Mouse (Mus musculus): Measurements from ENCODE around the gene Aif1.

Gene Aif1

GRCm38 (mm10) chr17:35175968-35176367 is at the start of gene Aif1:
Gene Aif1, minus strand, starts transcription at chr17:35176068.
- no peak for DNase-seq (ENCODE audit: low read depth)

DNA sequence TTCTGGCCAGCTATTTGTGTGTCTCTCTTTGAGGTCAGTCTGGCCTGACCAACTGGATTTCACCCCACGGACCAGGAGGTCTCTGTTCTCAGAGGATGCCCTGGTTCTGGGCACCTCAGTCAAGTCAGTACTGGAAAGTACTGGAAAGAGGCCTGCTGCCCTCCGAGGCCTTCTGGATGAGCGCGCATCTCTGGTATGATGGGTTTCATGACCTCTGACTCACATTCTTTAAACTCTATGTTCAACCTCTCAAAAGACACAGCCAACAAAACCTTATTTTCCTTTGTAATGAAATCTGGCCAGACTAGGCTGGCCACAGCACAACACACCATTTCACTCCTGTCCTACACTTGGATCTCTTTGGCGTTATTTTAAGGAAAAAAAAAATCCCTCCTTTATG is 49.6 kb upstream of the Aif1 start:
- DNase-seq (ENCODE audit: low read depth): peak; percentile 40

GRCm38 (mm10) chr17:35224641-35225040 is 48.8 kb upstream of the Aif1 start:
- DNase-seq (ENCODE audit: low read depth): no peak

DNA sequence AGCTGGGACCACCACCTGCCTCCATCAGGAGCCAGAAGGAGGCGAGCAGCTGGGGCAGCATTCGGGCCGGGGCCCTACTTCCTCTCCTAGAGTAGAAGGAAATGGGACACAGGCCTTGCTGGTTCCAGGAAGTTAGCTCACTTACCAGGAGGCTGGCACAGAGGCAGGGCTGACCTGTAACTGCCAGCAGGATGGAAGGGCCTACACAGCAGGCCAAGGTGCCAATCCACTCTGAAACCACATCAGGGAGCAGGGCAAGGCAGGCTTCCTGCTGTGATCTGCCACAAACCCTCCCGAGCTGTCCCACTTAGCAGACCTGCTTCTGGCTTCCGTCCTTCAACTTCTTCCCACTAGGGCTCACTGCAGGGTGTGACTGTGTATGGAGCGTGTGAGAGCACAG is 46.4 kb upstream of the Aif1 start:
- DNase-seq (ENCODE audit: low read depth): no peak

DNA sequence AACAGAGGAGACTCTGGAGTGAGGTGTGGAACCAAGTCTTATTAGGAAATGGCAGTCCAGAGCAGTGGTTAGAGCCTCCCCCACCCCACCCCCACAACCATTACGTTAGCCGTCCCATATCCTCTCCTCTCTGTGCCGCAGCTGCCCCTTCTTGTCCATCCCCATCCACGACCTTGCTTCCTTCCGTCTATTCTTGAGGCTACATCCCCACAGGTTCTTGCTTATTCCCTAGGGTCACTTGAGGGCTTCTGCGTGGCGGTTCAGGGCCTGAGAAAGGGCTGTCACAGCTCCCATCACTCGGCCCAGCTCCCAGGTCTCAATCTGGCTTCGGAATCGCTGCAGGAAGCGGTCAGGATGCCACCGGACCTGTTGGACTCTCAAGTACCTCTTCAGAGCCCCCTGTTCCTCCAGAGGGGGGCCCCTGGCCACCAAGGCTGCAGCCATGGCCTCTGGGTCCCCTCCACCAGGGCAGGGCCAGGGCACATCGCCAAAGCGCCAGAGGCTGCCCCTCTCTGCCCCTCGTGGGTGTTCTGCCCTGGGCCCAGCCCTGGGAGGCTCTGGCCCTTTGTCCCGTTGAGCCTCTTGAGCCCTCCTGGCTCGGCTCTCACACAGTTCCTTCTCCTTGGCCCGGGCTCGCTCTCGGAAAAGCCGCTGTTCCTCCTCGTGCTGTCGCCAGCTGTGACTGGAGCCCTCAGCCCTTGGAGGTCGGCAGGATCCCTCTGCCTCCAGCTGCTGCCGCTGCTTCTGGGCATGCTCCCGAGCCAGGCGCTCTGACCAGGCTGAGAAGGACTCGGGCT is 44.5 kb upstream of the Aif1 start, which contains the start of gene Gm16181:
TSS of gene Gm16181 (plus strand) at position 679 of the 797 bp plus-strand sequence.
- DNase-seq (ENCODE audit: low read depth): no peak

GRCm38 (mm10) chr17:35219601-35220041 is 43.8 kb upstream of the Aif1 start:
- DNase-seq (ENCODE audit: low read depth): no peak

DNA sequence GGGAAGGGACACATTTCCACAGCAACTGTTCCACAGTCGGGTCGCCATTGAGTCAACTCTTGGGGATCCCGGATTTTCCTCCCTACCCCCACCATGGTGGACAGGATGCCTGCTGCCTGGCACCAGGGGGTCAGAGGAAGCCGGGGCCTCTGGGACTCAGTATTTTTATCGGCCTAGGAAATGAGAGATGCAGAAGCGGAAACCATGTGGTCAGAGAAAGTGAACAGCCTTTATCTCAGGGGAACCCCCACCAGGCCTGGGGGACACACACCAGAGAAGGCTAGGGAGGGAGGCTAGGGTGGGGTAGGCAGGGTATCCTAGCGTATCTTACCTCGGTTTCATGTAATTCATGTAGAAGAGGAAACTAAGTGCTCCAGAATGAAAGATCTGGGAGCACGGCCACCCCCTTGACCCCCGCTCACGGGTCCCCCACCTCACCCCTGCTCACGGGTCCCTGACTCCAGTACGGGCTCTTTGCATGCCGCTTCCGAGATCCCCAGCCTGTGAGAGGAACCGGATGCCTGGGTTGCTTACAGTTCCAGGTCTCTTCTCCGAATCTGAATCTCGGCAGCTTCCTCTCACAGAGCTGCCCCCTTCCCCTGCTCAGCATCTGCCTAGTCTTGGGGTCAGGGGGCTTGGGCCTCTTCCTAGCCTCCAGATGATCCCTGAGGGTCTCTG is 42.8 kb upstream of the Aif1 start:
- no peak for DNase-seq (ENCODE audit: low read depth)

- no peak for DNase-seq (ENCODE audit: low read depth)
Measured at GRCm38 (mm10) chr17:35213071-35213470, 37.2 kb upstream of the Aif1 start.

DNA sequence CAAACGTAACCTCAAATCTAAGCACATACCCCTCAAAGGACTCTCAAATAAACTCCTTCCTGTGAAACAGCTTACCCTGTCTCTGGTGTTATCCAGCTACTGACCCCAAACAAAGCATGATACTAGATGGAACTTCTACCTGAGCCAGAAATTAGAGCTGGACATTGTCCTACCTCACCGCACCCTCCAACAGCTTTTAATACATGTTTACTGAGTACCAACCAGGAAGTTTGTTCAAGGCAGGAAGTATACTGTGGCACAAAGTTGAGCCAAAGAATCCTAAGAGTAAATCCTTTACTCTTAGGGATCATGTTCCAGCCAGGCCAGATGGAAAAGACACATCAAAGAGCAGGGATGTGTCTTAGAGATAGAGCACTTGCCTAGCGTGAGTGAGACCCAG is 34.7 kb upstream of the Aif1 start:
- DNase-seq (ENCODE audit: low read depth): no peak

DNA sequence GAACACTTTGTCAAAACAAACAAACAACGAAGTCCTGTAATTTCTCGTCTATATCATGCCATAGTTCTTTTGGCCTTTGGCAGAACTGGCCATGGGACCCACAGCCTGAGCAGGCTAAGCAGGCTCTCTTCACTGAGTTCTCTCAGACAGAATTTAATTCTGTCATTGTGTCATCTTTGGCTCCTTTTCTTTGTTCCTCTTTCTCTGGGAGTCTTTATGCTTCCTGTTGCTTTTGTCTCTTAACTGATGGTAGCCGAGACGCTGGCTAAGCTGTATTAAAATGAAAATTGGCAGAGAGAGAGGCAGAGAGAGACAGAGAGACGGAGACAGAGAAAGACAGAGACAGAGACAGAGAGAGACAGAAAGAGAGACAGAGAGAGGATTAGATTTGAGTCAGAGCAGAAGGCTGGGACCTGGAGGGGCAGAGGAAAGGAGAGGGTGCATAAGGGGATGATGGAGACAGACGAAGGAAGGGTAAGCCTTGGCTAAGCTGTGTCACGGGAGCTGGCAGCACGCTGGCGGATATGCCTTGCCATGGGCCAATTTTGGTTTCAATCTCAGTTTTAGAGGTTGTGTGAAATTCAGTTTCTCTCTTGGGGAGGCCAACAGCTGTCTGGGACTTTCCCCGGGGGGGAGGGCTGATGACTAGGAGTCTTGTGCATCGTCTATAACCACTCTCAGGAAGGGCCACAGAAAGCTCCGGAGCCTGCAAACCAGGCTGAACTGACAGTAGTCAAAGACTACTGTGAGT is 34.1 kb upstream of the Aif1 start:
- DNase-seq (ENCODE audit: low read depth): no peak

- DNase-seq (ENCODE audit: low read depth): no peak
Measured at GRCm38 (mm10) chr17:35205380-35205769, 29.5 kb upstream of the Aif1 start.

DNA sequence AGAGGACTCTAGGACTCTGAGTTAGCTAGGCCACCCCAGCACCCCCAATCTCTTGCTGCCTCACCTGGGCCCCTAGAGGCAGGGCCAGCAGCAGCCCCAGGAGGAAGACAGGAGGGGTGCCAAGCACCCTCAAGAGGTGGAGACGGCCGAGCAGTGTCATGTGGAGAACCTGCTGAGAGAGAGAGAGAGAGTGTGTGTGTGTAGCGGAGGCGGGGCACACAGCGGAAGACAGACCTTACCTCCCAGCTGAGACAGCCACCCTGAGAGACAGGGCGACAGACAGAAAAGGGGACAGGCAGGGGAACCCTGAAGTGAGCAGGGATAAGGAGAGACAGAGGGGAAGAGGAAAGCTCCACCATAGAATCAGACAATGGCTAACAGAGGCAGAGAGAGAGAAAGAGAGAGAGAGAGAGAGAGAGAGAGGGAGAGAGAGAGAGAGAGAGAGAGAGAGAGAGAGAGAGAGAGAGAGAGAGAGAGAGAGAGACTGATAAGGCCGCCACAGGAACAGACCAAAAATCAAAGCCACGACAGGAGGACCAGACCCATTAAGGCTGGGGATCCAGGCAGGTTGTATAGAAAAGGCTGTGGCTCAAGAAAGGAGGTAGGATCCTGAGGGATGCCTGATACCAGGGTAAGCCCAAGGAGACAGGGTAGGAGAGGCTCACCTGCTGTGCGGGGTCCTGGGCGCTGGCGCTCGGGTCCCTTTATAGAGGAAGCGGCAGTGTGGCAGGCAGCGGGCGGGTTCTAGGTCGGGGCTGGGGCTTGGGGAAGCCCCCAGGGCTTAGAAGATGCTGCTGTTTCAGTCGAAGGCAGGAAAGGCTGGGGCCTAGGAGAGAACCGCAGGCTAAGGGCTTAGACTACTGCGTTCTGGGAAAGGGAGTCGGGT is 28.9 kb upstream of the Aif1 start, which contains the start of gene Lta:
TSS of gene Lta (minus strand) at position 858 of the 886 bp plus-strand sequence.
- no peak for DNase-seq (ENCODE audit: low read depth)

GRCm38 (mm10) chr17:35202442-35202841 is 26.6 kb upstream of the Aif1 start:
- DNase-seq (ENCODE audit: low read depth): no peak

DNA sequence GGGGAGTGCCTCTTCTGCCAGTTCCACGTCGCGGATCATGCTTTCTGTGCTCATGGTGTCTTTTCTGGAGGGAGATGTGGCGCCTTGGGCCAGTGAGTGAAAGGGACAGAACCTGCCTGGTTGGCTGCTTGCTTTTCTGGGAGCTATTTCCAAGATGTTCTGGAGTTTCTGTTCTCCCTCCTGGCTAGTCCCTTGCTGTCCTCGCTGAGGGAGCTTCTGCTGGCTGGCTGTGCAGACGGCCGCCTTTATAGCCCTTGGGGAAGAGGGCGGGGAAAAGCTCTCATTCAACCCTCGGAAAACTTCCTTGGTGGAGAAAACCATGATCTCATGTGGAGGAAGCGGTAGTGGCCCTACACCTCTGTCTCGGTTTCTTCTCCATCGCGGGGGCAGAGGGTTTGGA is 25.9 kb upstream of the Aif1 start, which contains the start of gene Tnf:
TSS of gene Tnf (minus strand) at position 221 of the 400 bp plus-strand sequence.
- DNase-seq (ENCODE audit: low read depth): no peak

DNA sequence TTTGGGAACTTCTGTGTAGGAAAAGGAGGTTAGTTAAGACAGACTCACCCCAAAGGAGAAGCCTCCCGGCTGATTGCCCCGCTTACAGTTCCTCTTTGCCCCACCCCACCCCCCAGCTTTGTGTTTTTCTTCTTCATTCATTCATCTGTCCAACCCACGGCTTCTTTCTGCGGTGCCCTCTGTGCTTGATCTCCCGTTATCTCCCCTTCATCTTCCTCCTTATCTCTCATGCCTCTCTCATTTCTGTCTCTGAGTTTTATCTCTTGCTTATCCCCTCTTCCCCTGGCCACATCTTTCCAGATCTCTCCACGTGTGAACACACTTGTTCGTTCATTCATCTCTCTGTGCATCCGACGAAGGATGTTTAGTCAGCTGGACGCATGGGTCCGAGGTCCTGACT is 25.3 kb upstream of the Aif1 start:
- no peak for DNase-seq (ENCODE audit: low read depth)

DNA sequence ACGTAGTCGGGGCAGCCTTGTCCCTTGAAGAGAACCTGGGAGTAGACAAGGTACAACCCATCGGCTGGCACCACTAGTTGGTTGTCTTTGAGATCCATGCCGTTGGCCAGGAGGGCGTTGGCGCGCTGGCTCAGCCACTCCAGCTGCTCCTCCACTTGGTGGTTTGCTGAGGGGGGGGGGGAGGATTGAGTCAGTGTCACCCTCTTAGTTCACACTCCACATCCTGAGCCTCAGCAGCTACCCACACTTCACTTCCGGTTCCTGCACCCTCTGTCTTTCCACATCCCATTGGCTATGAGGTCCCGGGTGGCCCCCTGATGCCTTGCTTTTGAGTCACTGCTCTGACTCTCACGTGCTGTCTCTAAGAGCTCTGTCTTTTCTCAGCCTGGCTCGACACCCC is 24.5 kb upstream of the Aif1 start:
- no peak for DNase-seq (ENCODE audit: low read depth)

DNA sequence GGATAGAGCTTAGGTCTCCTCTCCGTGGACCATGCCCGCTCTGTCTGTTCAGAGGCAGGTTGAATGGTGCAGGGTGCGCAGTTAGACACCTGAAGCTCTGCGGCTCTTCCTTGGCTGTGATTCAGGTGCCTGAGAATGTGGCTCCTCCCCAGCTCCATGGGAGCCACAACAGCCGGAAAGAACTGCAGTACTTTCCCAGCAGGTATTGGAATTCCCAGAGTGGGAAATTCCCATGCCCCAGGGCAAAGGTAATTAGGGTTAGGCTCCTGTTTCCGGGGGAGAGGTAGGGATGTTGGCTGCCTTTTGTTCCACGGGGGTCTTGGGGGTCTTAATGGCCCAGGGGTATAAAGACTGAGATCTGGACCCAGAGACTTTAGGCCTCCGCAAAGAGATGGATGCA is 23.1 kb upstream of the Aif1 start:
- no peak for DNase-seq (ENCODE audit: low read depth)

DNA sequence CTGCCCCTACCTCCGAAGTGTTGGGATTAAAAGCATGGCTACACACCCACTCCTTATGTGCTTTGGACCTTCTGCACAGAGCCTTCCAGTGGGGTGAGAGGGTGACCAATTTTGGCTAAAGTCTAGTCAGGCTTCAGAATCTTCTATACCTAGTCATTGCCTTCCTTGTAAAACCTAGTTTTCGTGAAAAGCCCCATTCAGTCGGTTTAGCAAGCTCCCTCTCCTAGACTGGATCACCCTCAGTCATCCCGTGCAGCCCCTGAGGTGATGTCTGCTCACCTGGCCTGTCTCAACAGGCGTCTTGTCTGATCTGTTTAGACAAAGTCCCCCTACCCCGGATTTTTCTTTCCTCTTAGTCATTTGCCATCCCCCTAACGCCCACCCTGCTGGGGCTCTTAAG is 22.2 kb upstream of the Aif1 start:
- no peak for DNase-seq (ENCODE audit: low read depth)

GRCm38 (mm10) chr17:35197126-35197525 is 21.3 kb upstream of the Aif1 start:
- DNase-seq (ENCODE audit: low read depth): no peak

DNA sequence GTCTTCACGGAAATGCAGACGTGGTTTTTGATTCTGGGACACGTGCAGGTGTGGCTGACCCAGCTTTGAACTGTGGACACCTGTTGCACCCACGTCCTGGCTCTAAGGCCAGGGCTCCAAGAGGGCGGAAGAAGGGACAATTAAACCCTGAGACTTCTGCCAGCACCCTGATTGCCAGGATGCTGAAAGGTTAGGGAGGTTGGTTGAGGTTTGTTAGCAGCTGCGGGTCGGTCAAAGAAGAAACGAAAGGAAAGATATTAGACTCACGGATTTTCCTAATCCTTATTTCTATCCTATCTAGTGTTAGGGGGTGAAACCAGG is 20.4 kb upstream of the Aif1 start:
- no peak for DNase-seq (ENCODE audit: low read depth)

DNA sequence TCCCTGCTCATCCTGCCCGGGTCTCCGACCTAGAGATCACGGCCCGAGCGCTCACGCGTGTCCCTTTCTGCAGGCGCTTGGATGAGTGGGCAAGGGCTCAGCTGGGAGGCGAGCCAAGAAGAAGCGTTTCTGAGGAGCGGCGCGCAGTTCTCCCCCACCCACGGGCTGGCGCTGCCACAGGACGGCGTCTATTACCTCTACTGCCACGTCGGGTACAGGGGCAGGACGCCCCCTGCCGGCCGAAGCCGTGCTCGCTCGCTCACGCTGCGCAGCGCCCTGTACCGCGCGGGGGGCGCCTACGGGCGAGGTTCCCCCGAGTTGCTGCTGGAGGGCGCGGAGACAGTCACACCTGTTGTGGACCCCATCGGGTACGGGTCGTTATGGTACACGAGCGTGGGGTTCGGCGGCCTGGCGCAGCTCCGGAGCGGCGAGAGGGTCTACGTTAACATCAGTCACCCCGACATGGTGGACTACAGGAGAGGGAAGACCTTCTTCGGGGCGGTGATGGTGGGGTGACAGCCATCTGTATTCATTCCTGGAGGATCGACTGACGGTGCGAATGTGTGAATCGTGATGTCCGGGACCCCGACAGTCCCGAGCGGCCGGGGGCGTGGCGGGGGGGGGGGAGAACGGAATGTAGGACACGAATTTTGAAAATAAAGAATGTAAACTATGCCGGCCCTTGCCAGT is 19.9 kb upstream of the Aif1 start:
- no peak for DNase-seq (ENCODE audit: low read depth)
